Mouse (Mus musculus) bone marrow macrophage, adult 2 months (primary cell): ENCODE results near the gene Mx1. TPM values are rescaled to one million over a fixed set of nuclear protein-coding genes. Genes with fewer than 3 reads are reported as not detected.

Source experiments
- H3K27ac ChIP-seq: 2 replicates; pipeline ENCODE4 v1.5.1; 2012; ENCODE audit warnings: low read depth, low read length; ENCODE audit not compliant: insufficient read depth
- H3K4me1 ChIP-seq: 2 replicates; pipeline ENCODE4 v1.6.1; 2012; ENCODE audit warnings: low read length; ENCODE audit not compliant: control insufficient read depth, insufficient read depth
- H3K4me3 ChIP-seq: 2 replicates; pipeline ENCODE4 v1.5.1; 2012; ENCODE audit warnings: mild to moderate bottlenecking, low read length, moderate library complexity; ENCODE audit not compliant: insufficient read depth
- CTCF ChIP-seq: IDR thresholded peaks from 2 replicates; pipeline ENCODE4 v1.5.1; 2012; ENCODE audit warnings: low read depth, mild to moderate bottlenecking, low read length, moderate library complexity
- POLR2A ChIP-seq: IDR thresholded peaks from 2 replicates; pipeline ENCODE4 v1.6.1; 2012; ENCODE audit warnings: mild to moderate bottlenecking, low read depth, low read length, borderline replicate concordance
- polyA plus RNA-seq: library from polyadenylated mRNA; stranded (reverse); fragments of >200 nt; gene quantifications from 2 replicates; pipeline ENCODE4 v1.2.4, GENCODE M21; 2012; ENCODE audit not compliant: missing spikeins, insufficient read depth, insufficient read length

Gene Mx1
- 24.2 and 32.2 TPM in 2 replicates for polyA plus RNA-seq

GRCm38 (mm10) chr16:97462481-97463181 is at the start of gene Mx1:
Mx1 (minus strand) TSS chr16:97462907.
- TF ChIP-seq POLR2A (no peak), CTCF (no peak)
- Histone ChIP-seq H3K4me1 (peaks cover 6% of the 10 kb centered on the region; the same call in 1 of the 2 replicates), H3K4me3 (no peak within 1 kb of the TSS), H3K27ac (no peak within 1 kb of the TSS)

- TF ChIP-seq POLR2A (no peak), CTCF (no peak)
- Histone ChIP-seq H3K4me1 (0 out of 2 replicates have a peak, but pooled peaks cover 2% of the 10 kb centered on the region), H3K27ac (no peak overlapping the region), H3K4me3 (no peak overlapping the region)
Measured at GRCm38 (mm10) chr16:97512347-97512751, 49.6 kb upstream of the Mx1 start.

GRCm38 (mm10) chr16:97511495-97511894 is 48.8 kb upstream of the Mx1 start:
- no peak overlapping the region for H3K27ac ChIP-seq
- no peak overlapping the region for H3K4me3 ChIP-seq
- TF ChIP-seq CTCF (no peak), POLR2A (no peak)
- 0 out of 2 replicates have a peak, but pooled peaks cover 2% of the 10 kb centered on the region for H3K4me1 ChIP-seq

- TF ChIP-seq POLR2A (no peak), CTCF (no peak)
- H3K4me1 ChIP-seq = 0 out of 2 replicates have a peak, but pooled peaks cover 2% of the 10 kb centered on the region
- no peak overlapping the region for H3K27ac ChIP-seq
- H3K4me3 ChIP-seq = no peak overlapping the region
Measured at GRCm38 (mm10) chr16:97510849-97511248, 48.1 kb upstream of the Mx1 start.

GRCm38 (mm10) chr16:97507783-97508182 is 45.1 kb upstream of the Mx1 start:
- H3K4me1 ChIP-seq = 0 out of 2 replicates have a peak, but pooled peaks cover 2% of the 10 kb centered on the region
- no peak overlapping the region for H3K27ac ChIP-seq
- TF ChIP-seq POLR2A (no peak), CTCF (no peak)
- no peak overlapping the region for H3K4me3 ChIP-seq

GRCm38 (mm10) chr16:97504793-97505192 is 42.1 kb upstream of the Mx1 start:
- TF ChIP-seq POLR2A = no peak
- no peak for TF ChIP-seq CTCF
- Histone ChIP-seq H3K27ac (no peak overlapping the region), H3K4me1 (no peaks in the 10 kb centered on the region), H3K4me3 (no peak overlapping the region)

GRCm38 (mm10) chr16:97503849-97504248 is 41.1 kb upstream of the Mx1 start:
- no peaks in the 10 kb centered on the region for H3K4me1 ChIP-seq
- no peak overlapping the region for H3K27ac ChIP-seq
- H3K4me3 ChIP-seq = no peak overlapping the region
- TF ChIP-seq POLR2A = no peak
- TF ChIP-seq CTCF = no peak

- TF ChIP-seq POLR2A (no peak), CTCF (no peak)
- Histone ChIP-seq H3K27ac (no peak overlapping the region), H3K4me3 (no peak overlapping the region), H3K4me1 (no peaks in the 10 kb centered on the region)
Measured at GRCm38 (mm10) chr16:97500901-97501300, 38.2 kb upstream of the Mx1 start.

- H3K27ac ChIP-seq = no peak overlapping the region
- H3K4me1 ChIP-seq = no peaks in the 10 kb centered on the region
- TF ChIP-seq POLR2A = no peak
- TF ChIP-seq CTCF = no peak
- no peak overlapping the region for H3K4me3 ChIP-seq
Measured at GRCm38 (mm10) chr16:97499450-97499849, 36.7 kb upstream of the Mx1 start.

- TF ChIP-seq POLR2A (no peak), CTCF (no peak)
- H3K4me1 ChIP-seq = no peaks in the 10 kb centered on the region
- H3K4me3 ChIP-seq = no peak overlapping the region
- no peak overlapping the region for H3K27ac ChIP-seq
Measured at GRCm38 (mm10) chr16:97498139-97498538, 35.4 kb upstream of the Mx1 start.
